Mouse (Mus musculus): ENCODE results near the gene Rundc3b.

Gene Rundc3b

DNA sequence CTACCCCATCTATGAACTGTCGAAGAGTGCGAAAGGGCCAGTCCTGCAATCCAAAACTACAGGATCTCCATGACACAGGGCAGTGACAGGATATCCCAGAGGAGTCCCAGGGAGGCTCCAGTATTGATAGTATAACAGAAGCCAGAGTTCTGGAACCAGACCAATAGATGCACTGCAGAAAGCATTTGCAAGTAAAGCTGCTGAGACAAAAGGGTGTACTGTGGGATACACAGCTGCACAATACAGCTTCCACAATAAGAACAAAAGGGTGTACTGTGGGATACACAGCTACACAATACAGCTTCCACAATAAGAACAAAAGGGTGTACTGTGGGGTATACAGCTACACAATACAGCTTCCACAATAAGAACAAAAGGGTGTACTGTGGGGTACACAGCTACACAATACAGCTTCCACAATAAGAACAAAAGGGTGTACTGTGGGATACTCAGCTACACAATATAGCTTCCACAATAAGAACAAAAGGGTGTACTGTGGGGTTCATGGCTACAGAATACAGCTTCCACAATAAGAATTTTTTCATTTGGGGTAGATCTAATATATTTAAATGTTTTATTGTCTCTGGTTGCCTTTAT is 134.0 kb downstream of the Rundc3b start:
- DNase-seq (ENCODE audit: inconsistent ontology term): no peak

DNA sequence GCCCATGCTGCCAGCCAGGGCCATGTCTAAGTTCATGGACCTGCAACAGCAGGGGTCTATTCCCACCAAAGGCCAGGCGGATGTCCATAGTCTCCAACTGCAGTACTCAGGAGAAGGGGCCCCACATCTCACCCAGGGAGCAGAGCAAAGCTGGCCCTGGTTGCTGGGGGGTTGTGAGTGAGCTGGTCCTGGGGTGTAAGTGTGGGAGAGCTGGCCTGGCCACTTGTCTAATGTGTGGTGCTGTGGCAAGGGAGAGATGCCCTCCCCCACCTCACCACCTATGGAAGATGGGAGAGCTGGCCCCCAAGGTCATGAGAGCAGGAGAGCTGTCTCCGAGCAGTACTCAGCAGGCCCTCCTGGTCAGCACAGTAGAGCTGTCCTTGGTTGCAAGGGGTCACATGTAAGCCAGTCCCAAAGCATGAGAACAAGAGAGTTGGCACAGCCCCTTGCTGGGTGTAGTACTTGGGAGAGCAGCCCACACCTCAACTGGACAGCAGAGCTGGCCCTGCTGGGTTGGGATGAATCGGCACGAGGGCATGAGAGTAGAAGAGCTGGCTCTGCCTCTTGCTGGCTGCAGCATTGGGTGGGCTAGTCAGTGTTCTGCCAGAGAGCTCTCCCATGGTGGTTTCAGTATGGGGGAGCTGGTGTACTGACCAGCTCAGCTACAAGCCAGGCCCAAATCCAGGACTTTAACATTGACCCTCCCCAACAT is 134.6 kb downstream of the Rundc3b start:
- no peak for DNase-seq (ENCODE audit: inconsistent ontology term)

DNA sequence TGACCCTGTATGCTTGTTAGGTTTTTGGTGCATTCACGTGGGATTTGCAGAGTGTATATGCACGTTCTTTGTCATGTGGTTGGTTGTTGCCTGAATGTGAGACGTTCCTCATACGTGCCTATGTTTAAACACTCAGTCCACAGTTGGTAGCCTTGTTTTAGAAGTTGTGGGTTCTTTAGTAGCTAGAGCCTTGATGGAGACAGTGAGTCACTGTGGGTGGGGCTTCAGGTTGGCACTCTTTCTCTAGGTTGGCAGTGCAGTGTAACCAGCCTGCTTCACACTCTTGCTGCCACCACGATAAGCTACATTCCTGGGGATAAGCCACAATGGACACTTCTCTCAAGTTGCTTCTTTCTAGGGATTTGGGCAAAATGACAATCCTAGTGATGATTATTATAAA is 166.2 kb downstream of the Rundc3b start:
- peak; percentile 41 for DNase-seq (ENCODE audit: inconsistent ontology term)

DNA sequence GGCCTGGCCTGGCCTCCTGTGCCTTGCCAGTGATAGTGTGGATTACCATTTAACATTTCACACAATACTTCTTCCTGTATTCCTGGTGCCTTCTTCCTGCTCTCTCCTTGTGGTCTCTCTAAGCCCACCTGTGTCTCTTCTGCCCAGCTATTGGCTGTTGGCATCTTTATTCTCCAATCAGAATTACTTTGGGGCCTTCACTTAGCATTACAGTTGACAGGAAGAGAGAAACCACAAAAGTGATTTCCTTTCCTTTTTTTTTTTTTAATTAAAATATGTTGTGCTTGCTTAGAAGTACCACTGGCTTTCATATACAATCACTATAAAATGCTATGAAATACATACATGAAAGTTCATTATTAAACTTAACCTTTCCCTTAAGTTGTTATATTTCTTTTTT is 167.2 kb downstream of the Rundc3b start:
- no peak for DNase-seq (ENCODE audit: inconsistent ontology term)
